Mouse (Mus musculus): ENCODE measurements around the gene Pdhx. TPM values are rescaled to one million over a fixed set of nuclear protein-coding genes. Genes with fewer than 3 reads are reported as not detected.

Pdhx gene
- total RNA-seq, 2 experiments from 2014 or later: 16.8 to 20.6 TPM

DNA sequence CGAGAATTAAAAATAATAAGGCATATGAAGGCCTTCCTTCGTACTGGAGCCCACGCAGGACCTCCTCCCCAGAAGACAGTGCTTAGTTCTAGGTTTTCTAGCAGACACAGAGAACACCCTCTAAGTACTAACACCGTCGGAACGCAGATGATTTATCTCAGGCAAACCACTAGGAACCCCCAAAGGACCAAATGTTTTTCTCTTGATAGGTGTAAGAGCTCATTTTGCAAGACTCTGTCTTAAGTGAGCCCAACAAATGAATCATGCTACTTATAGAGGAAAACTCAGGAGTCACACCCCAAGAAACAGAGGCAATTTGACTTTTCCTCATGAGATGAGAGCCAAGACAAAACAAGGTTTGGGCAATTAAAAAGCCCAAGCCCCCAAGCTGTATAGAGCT is 80.9 kb downstream of the Pdhx start:
- ATAC-seq (ENCODE audit: poor library complexity, severe bottlenecking): no peak

DNA sequence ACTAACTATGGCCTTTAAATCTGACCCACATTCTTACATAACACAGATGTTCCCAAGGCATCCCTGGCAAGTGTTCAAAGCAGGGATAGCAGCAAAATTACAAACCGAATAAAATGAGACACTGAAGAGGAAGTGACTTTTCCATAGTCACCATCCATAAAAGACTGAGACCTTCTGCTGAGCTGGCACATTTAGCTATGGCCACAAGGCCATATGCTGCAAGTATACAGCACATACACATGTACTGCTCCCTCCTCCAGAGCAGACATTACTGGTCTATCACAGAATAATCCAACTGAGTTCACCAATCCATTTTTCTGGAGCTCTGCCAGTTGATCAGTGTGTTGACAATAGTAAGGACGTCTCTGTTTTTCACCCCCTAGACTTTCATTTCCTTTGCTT is 83.0 kb downstream of the Pdhx start:
- ATAC-seq (ENCODE audit: poor library complexity, severe bottlenecking): peak; percentile 41

DNA sequence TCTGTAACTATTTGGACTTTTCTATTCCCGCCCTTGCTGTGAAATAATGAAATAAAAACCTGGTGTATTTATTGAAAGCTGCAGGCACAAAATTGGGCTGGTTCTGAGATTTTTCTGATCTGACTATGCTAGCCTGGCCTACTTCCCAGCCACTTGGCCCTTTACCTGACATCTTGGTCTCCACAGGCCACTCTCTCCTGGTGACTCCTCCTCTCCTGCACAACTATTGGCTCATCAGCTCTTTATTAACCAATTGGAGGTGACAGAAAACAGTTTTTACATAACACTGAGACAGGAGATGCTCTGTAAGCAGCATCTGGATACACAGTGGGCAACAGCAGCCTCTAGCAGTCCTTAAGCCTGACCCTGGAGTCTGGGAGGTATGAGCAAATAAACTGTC is 83.9 kb downstream of the Pdhx start:
- no peak for ATAC-seq (ENCODE audit: poor library complexity, severe bottlenecking)

DNA sequence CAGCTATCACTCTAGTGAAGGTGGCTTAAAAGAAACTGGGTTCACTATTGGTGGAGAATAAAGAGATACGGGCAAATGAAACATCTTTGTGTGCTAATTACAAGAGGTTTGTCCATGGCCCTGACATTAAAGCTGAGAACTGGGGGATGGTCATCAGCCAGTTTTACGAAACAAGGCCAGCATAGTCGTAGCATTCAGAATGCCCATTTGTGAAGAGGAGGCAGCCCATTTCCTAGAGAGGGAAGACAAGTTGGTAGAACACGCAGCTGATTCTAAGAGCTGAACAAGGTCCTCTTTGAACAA is 85.7 kb downstream of the Pdhx start:
- ATAC-seq (ENCODE audit: poor library complexity, severe bottlenecking): no peak

DNA sequence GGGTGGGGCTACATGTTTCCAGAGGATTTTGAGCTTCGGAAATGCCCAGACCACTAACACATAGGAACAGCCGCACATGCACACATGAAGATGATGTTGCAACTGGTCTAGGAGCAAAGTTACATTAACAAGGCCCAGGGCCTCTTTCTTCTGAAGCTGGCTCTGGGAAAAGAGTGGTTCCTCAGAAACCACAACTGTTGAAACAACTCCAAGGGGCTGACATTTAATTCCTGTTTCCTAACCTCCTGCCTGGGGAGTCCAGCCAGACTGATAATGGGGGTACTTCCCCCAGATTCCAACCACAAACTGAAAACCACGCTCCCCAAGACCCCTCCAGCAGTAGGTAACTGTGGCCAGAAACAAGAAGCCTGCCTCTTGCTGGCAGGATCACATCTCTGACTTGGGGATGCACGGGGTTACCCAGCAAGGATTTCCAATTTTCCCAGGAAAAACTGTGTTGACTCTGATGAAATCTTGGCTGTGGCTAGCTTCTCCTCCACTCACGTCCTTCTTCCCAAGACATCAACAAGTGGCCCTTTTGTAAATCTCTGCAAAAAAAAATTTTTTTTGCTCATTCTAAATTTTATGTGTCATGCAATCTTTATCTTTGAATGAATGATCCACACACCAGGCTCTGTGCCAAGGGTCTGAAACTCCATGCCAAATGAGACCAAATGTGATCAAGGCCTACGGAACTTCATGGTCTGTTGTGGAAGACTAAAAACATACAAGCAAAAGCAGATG is 86.2 kb downstream of the Pdhx start:
- ATAC-seq (ENCODE audit: poor library complexity, severe bottlenecking): peak; percentile 75

DNA sequence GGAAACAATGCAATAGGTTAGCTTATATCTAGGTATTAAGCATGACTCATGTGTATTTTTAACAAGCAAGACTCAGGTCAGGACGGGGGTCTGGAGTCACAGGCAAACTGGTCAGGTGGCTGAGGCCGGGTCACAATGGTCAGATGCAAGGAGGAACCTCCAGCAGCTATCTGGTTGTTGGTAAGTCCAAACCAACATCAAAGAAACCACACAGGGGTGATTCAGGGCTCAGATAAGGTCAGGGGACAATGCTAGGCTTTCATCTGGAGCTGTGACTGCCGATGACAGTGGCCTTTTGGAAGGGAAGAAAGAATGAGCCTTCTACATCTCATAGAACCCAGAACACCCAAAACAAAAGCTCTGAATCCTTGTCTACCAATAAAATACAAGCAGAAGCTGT is 86.9 kb downstream of the Pdhx start:
- ATAC-seq (ENCODE audit: poor library complexity, severe bottlenecking): peak; percentile 59

DNA sequence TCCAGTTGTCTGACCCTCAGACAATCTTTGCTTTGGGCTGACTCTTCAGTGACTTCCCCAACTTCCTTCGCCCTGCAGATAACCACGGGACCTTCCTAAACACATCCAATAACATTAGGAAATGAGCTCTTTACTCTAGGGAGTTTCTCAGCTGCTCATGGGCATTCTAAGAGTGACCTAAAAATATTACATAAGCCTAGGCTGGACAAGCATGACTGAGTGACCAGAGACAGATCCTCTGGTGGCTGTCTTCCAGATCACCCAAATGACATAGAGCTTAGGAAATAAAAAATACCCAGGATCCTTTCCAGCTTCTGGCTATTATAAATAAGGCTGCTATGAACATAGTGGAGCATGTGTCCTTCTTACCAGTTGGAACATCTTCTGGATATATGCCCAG is 90.5 kb downstream of the Pdhx start:
- no peak for ATAC-seq (ENCODE audit: poor library complexity, severe bottlenecking)

DNA sequence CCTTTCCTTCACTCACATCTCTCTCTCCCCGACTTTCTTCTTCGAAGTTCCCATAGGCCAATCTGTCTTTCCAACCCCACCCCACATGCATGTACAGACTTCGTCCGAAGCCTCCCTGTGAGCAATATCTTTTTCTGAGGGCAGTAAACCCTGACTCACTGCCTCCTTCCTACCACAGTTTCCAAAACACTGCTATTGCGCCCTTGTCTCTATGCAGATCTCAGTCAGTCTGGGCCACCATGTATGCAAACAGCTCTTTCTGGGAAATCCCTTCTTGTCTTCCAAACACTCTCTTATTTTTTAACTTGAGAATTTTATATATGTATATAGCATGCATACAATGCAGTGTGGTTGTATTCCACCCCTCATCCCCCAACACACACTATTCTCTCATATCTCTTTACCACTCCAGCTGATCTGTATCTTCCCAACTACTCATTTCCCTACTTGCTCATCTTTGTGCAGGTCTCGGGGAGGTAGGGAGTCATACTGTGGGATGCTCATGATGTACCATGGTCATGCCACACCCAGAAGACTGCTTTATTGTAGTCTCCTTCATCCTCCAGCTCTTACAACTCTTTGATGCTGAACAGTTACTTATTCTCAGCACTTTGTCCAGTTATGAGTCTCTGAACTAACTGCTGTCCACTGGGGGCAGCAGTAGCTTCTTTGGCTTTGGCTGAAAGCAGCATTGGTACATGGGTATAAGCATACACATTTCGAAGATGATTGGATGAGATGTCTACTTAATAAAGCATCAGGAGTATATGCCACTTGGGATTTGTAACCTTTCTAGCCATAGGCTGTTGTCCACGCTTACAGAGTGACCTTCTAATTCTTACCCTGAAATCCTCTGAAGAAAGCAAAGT is 91.6 kb downstream of the Pdhx start:
- 0 out of 2 replicates have a peak, but pooled peaks have one; percentile 33 for ATAC-seq (ENCODE audit: poor library complexity, severe bottlenecking)

DNA sequence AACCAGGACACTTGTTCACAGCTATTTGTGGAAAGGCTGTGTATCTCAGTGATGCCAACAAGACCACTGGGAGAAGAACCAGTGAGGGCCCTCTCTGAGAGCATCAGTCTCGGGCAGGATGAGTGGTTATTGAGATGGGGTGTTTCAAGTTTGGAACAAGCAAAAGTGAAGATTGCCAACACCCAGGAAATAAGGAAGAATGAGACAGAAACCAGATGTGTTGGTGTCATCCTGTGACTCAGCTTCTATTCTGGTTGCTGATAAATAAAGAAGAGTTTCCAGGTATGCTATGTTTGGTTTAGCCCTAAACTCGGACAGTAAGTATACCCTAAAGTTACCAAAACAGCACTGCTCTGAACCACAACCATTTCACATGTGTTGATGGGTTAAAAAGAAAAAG is 92.4 kb downstream of the Pdhx start:
- no peak for ATAC-seq (ENCODE audit: poor library complexity, severe bottlenecking)

DNA sequence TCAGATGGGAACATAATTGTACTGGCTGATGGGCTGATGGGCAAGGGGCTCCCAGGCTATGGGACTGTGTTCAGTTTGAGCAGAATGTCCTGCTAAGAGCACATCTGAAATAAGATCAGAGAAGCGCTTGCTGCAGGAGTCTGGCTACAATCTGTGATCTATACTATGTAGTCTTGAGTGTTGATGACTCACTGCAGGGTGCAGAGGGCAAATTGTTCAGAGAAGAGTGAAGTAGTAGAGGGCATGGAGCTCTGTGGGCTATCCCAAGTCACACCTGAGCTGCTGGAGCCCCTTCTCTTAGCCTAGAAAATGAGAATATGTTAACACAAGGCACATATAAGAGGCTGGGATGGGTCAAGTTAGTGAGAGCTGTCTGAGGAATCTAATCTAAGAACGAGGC is 93.8 kb downstream of the Pdhx start:
- 0 out of 2 replicates have a peak, but pooled peaks have one; percentile 3 for ATAC-seq (ENCODE audit: poor library complexity, severe bottlenecking)

DNA sequence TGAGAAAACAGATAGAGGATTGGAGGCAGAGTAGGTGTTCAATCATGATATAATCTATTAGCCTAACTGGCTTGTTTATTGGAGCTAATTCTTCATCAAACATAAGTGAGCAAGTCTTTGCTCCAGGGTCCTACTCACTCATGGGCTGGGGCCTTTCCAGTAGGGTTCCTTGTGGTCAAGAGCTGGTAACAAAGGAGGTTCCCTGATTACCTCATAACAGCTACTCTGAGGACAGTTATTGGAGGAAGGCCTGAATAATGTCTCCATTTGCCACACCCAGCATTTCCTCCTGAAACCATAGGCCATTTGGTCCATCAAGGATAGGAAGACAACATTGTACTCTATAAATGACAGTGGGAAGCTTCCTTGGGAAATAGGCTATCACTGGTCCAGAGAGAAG is 94.2 kb downstream of the Pdhx start:
- peak; percentile 55 for ATAC-seq (ENCODE audit: poor library complexity, severe bottlenecking)

DNA sequence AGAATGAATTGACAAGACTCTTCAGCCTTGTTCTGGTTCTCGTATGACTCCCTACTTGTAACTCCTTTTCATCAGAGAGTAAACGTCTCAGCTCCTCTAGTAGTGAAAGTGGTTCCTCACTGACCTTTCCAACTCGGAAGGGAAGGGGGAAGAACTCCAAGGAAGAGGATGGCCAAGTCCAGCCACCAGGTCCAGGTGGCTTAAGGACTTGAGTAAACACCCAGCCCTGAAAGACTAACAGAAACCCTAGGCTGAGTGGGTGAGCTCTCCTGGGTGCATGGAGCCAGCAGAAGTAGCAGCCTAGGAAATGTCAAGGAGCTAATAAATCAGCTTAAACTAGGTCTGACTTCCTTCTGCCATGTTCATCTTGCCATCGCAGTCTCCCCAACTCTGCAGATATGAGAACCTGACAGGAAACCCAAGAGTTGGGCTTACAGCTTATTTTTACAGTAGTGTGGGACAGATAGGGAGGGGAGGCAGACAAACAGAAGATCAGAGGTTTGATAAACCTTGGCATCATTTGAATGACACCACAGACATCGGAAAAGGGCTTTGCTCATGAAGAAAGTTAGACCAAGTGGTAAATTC is 97.9 kb downstream of the Pdhx start:
- ATAC-seq (ENCODE audit: poor library complexity, severe bottlenecking): no peak

DNA sequence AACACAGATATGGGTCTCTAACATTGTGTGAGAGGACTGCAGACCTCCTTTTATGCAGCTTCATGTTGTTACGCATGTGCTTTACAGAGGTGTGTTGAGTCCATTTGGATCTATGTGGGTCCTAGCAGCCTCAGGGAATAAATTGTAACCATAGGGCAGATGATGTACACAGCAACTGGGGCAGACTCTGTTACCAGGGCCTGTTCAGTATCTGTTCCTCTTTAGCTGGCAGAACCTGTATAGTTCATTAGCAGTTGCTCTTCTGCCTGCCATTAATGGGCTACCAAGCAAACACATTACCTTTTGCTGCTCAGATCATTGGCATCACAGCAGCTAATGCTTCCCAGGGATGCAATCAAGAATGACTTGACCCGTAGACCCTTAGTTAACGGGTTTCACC is 100.2 kb downstream of the Pdhx start:
- ATAC-seq (ENCODE audit: poor library complexity, severe bottlenecking): peak; percentile 62

DNA sequence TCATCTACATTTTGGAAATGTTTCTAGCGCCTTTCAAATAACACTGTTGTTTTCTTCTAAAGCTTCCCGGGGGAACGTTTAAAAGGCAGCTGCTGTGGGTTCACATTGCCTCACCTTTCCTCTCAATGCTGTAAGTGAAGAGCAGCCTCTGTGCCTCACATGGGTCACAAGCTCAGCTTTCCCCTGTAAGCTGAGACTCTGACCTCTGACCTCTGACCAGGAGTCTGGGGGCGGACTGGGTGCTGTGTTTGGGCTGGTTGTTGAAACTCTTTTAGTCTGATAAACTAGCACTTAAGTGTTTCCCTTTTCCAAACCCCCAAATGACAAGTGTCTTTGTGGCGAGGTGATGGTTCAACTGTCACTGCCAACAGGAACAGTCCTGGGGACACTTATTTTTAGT is 100.7 kb downstream of the Pdhx start:
- ATAC-seq (ENCODE audit: poor library complexity, severe bottlenecking): no peak

DNA sequence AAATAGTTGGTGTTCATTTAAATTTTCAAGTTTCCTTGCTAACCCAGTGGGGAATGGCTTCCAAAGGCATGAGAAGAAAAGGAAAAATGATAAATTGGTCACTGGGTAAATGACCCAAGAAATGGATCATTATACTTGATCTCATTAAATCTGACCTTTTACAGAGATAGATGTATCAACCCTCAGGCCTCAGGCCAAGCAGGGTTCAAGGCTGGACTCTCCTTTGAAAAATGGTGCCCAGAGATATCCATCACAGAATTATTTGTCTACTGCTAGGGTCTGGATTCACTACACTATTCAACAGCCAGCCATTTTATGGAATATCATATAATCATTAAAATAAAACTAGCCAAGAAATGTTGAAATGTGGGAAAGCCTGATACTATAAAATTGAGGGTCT is 101.4 kb downstream of the Pdhx start:
- no peak for ATAC-seq (ENCODE audit: poor library complexity, severe bottlenecking)

Other genes with a start within 250 kb of the Pdhx start
- 358 and 368 TPM in 2 replicates for gene Cd44, start 171.8 kb downstream of the Pdhx start, total RNA-seq (2015)
- 289 and 337 TPM in 2 replicates for gene Cd44, start 171.8 kb downstream of the Pdhx start, total RNA-seq (2017)
- gene Apip, start 162 bp upstream of the Pdhx start, total RNA-seq (2015): 40.9 and 41.2 TPM in 2 replicates
- 16.2 and 24.6 TPM in 2 replicates for gene Apip, start 162 bp upstream of the Pdhx start, total RNA-seq (2017)
- 0.09 TPM in 1 of 2 replicates, not detected in the other for gene Ehf, start 229.8 kb upstream of the Pdhx start, total RNA-seq (2015)
- 0.18 and 0.73 TPM in 2 replicates for gene Ehf, start 229.8 kb upstream of the Pdhx start, total RNA-seq (2017)

Measured in megakaryocyte, adult 5-6 weeks (primary cell).